In genomic region chr7:141539556-141540311, GRCm38 (mm10) we compare ENCODE assay signal across 8 mouse cellular contexts. TPM values are rescaled to one million over a fixed set of nuclear protein-coding genes. Genes with fewer than 3 reads are reported as not detected.
DNase-seq lines count a peak whose midpoint lies in the region; ATAC-seq and TF ChIP-seq lines count a peak whose summit lies in the region.

Chid1 (minus strand) TSS chr7:141539857.

- H3K27me3 ChIP-seq in heart, embryonic 10.5 days (ENCODE audit: insufficient read depth, poor library complexity, severe bottlenecking) = no peaks in the 10 kb centered on the region
- H3K27me3 ChIP-seq in kidney, embryonic 15.5 days = no peaks in the 10 kb centered on the region

- H3K9ac ChIP-seq in kidney, embryonic 15.5 days = peak within 1 kb of the TSS; percentile 68

- peak within 1 kb of the TSS; percentile 81 for H3K4me2 ChIP-seq in kidney, embryonic 15.5 days

- no peaks in the 10 kb centered on the region for H3K36me3 ChIP-seq in heart, embryonic 10.5 days
- H3K36me3 ChIP-seq in kidney, embryonic 15.5 days = no peaks in the 10 kb centered on the region

- ATAC-seq in kidney, embryonic 15.5 days (replicated peaks; ENCODE audit: low FRiP score) = peak; percentile 96
- peak; percentile 95 for ATAC-seq in monocyte, adult 5-6 weeks (replicated peaks; ENCODE audit: insufficient number of reproducible peaks, low FRiP score, low TSS enrichment, poor library complexity, severe bottlenecking)

- peak within 1 kb of the TSS; percentile 95 for H3K27ac ChIP-seq in bone marrow macrophage, adult 2 months (ENCODE audit: insufficient read depth, low read depth, low read length)
- peak within 1 kb of the TSS; percentile 93 for H3K27ac ChIP-seq in embryonic fibroblast, embryonic 13.5 days (ENCODE audit: insufficient read depth, low read length)
- peak within 1 kb of the TSS; percentile 93 for H3K27ac ChIP-seq in heart, embryonic 10.5 days
- H3K27ac ChIP-seq in kidney, embryonic 15.5 days = peak within 1 kb of the TSS; percentile 82

- H3K9me3 ChIP-seq in heart, embryonic 10.5 days = no peaks in the 10 kb centered on the region
- H3K9me3 ChIP-seq in kidney, embryonic 15.5 days (replicated peaks) = no peaks in the 10 kb centered on the region

- no peak for TF ChIP-seq POLR2A in bone marrow macrophage, adult 2 months (IDR thresholded peaks at IDR 0.05; ENCODE audit: borderline replicate concordance, low read depth, low read length)
- TF ChIP-seq POLR2A in embryonic fibroblast, embryonic 13.5 days (IDR thresholded peaks at IDR 0.05; ENCODE audit: low read depth, low read length) = peak; percentile 98

- TF ChIP-seq CTCF in bone marrow macrophage, adult 2 months (IDR thresholded peaks at IDR 0.05; ENCODE audit: low read depth, low read length) = no peak
- no peak for TF ChIP-seq CTCF in embryonic fibroblast, embryonic 13.5 days (IDR thresholded peaks at IDR 0.05; ENCODE audit: borderline replicate concordance, insufficient read depth, low read length)

- peak within 1 kb of the TSS; percentile 77 for H3K4me3 ChIP-seq in bone marrow macrophage, adult 2 months (ENCODE audit: insufficient read depth, low read length)
- H3K4me3 ChIP-seq in embryonic fibroblast, embryonic 13.5 days (ENCODE audit: insufficient read depth, low read length) = peak within 1 kb of the TSS; percentile 87
- peak within 1 kb of the TSS; percentile 91 for H3K4me3 ChIP-seq in heart, embryonic 10.5 days
- H3K4me3 ChIP-seq in kidney, embryonic 15.5 days (replicated peaks) = peak within 1 kb of the TSS; percentile 68

- WGBS in heart, embryonic 10.5 days = 1% methylated on average over 46 of the region's 46 CpGs
- WGBS in kidney, embryonic 15.5 days = under 1% methylated on average over 46 of the region's 46 CpGs

- DNase-seq in A20 (ENCODE audit: low read depth, low spot score) = peak; percentile 98
- peak; percentile 99 for DNase-seq in heart, embryonic 10.5 days (ENCODE audit: low spot score)
- peak; percentile 100 for DNase-seq in liver
- DNase-seq in spleen, postnatal 4 days (ENCODE audit: low spot score in 2 of 2) = peak; percentile 99 to 100

- H3K4me1 ChIP-seq in bone marrow macrophage, adult 2 months (ENCODE audit: control insufficient read depth, insufficient read depth, low read length) = peaks cover 25% of the 10 kb centered on the region
- H3K4me1 ChIP-seq in embryonic fibroblast, embryonic 13.5 days (ENCODE audit: control insufficient read depth, insufficient read depth, low read length) = peaks cover 11% of the 10 kb centered on the region
- H3K4me1 ChIP-seq in heart, embryonic 10.5 days = peaks cover 20% of the 10 kb centered on the region
- H3K4me1 ChIP-seq in kidney, embryonic 15.5 days = peaks cover 24% of the 10 kb centered on the region

RNA-seq across cellular contexts. Expression of gene Chid1, which starts in this region (rescaled TPM):
- polyA plus RNA-seq in bone marrow macrophage, adult 2 months (2012; ENCODE audit: insufficient read depth, insufficient read length, missing spikeins) = 16.3 TPM in 2 replicates
- 45.8 and 48.7 TPM in 2 replicates for polyA plus RNA-seq in embryonic fibroblast, embryonic 13.5 days (2011; ENCODE audit: insufficient read length, low read depth, missing spikeins)
- polyA plus RNA-seq in heart, embryonic 10.5 days (2016; fragmentation: Nextera tagmentation; extraction: Ambion mirVana) = 40.5 and 45.3 TPM in 2 replicates
- 39.7 and 45.0 TPM in 2 replicates for polyA plus RNA-seq in kidney, embryonic 15.5 days (2015; fragmentation: Nextera tagmentation; extraction: Ambion mirVana)
- 10.4 to 19.8 TPM (median 13.9 TPM) in 3 replicates for total RNA-seq in monocyte, adult 5-6 weeks (2017)

Comparison
In these comparisons a context has a peak if more than half of its experiments do, and no peak if none do; other contexts are left out.
1. Peak in every context shown above with its lines: DNase-seq, ATAC-seq, H3K4me3 ChIP-seq and H3K27ac ChIP-seq.